Mouse (Mus musculus) frontal cortex, adult (tissue): ENCODE measurements around the gene Hmga2.

ENCODE experiments used
- ATAC-seq: cut with Nextera tagmentation; 2 replicates; pipeline ENCODE4 v1.9.2; 2017; ENCODE audit warnings: mild to moderate bottlenecking, moderate library complexity, mixed read lengths; ENCODE audit not compliant: low TSS enrichment

The Hmga2 gene

GRCm38 (mm10) chr10:120475601-120476515, at the start of gene Hmga2:
Hmga2 (minus strand) TSS chr10:120476469.
- ATAC-seq = no peak

- ATAC-seq = no peak
Observed at GRCm38 (mm10) chr10:120522959-120523358, 46.7 kb upstream of the Hmga2 start.

- no peak for ATAC-seq
Observed at GRCm38 (mm10) chr10:120521912-120522575, 45.8 kb upstream of the Hmga2 start.

DNA sequence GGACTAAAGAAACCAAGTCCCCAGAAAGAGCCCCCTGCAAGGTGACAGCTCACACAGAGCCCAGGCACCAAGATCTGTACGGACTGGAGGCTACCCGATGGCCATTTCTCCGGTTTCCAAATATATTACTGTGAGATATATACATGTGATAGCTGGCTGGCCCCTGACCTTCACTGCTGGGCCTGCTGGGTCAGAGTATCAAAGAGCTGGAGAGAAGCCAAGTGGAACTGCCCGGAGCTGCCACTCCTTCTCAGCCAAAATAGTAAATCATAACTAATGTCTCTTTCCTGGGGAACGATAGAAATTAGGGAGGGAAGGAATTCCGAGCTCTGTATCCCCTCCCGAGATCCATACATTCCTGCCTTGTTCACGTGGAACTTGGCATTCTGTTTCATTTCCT, 40.0 kb upstream of the Hmga2 start:
- ATAC-seq = no peak

- ATAC-seq = no peak
Observed at GRCm38 (mm10) chr10:120513721-120514120, 37.5 kb upstream of the Hmga2 start.

- ATAC-seq = no peak
Observed at GRCm38 (mm10) chr10:120512946-120513345, 36.7 kb upstream of the Hmga2 start.

DNA sequence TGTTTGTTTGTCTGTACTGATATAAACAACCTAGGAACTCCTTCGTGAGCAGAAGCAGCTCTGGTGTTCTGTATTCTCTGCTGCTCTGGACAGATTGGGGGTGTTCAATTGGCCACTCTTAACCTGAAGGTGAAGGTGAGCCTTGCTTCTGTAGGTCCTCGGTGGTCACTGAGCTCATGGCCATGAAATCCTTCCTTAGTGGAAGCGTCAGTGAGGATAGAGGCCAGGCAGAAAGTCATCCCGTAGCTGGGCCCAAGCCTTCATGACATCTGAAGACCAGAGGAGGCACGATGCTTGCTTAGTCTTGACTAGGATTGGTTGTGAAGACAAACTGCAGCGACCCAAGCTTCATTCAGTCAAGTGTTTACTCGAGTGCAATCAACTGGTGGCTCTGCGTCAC, 35.9 kb upstream of the Hmga2 start:
- no peak for ATAC-seq

- ATAC-seq = no peak
Observed at GRCm38 (mm10) chr10:120503959-120504358, 27.7 kb upstream of the Hmga2 start.

GRCm38 (mm10) chr10:120500794-120501193, 24.5 kb upstream of the Hmga2 start:
- ATAC-seq = no peak

DNA sequence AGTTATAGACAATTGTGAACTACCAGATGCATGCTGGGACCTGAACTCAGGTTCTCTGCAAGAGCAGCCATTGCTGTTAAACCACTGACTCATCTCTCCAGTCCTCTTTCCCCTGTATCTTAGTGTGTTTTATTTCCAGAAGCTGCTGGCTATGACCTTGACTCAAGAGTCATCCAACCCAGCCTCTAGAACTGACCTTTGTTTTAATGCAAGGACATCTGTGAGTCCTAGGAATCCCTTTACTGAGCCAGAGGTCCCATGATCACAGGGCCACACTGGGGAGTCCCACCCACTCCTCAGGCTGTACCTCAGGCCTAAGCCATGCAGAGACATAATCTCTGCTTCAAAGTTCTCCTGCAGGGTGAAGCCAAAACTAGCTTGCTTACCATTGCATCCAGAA, 21.8 kb upstream of the Hmga2 start:
- ATAC-seq = no peak

DNA sequence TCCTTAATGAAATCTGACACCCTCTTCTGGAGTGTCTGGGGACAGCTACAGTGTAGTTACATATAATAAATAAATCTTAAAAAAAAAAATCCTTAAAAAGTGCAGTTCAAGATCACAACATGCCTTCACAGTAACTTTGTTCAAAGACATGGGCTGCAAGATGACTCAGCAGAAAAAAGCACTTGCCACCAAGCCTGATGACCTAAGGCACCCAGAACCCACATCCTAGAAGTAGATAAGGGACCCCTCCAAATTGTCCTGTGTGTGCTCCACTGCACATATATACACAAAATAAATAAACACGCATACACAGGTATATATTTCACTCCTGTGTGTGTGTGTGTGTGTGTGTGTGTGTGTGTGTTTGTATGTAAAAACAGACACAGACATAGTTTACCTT, 18.4 kb upstream of the Hmga2 start:
- ATAC-seq = no peak

DNA sequence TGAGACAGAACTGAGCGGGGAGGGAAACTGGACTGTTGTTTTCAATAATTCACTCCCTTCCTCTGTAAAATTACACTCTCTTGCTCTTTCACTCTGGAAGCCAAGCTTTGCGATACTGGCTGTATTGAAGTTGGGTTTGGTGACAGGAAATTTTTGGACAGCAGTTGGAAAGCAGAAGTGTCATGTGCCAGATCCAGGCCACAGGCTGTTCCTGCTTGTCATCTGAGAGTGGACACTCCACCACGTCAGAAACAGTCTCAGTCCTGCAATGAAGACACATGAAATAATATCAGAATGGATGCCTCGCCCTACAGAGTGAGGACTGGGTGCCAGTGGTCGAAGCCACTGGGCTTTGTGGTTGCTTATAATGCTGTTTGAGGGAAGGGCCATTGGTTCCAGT, 15.2 kb upstream of the Hmga2 start:
- no peak for ATAC-seq

DNA sequence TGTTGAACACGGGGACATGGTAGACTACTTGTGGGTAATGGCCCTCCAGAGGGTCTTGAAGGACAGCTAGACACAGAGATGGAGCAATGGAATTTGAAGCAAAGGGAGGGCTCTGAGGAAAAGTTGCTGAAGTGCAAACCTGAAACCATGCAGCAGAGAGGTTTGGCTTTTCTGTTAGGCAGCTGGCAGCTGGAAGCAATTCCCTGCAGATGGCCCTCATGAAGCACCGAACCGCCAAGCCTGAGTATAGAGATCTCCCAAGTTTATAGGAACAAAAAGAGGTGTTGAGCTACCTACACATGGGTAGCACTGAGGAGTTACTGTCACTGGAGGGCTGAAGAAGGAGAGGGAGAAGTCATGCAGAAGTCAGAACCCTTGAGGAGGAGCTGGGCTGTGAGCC, 13.3 kb upstream of the Hmga2 start:
- no peak for ATAC-seq

- no peak for ATAC-seq
Observed at GRCm38 (mm10) chr10:120488526-120488925, 12.3 kb upstream of the Hmga2 start.

DNA sequence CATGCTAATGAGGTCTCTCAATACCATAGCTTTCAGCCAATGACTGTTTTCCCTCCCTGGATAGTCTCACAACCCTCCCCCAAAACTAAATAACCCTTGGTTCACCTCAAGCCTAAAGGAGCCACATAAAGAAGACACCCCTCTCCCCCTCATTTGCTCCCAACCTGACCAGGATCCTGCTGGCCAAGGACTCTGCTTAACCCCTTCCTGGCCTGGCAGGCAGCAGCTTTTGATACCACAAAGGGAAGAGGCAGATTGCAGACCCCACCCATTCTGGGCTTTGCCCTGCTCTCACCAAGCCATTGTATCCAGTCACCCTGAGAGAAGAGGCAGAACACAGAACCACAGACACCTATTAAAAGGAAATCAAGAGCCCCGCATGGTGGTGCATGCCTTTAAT, 11.6 kb upstream of the Hmga2 start:
- ATAC-seq = no peak

- no peak for ATAC-seq
Observed at GRCm38 (mm10) chr10:120485461-120485860, 9.2 kb upstream of the Hmga2 start.

DNA sequence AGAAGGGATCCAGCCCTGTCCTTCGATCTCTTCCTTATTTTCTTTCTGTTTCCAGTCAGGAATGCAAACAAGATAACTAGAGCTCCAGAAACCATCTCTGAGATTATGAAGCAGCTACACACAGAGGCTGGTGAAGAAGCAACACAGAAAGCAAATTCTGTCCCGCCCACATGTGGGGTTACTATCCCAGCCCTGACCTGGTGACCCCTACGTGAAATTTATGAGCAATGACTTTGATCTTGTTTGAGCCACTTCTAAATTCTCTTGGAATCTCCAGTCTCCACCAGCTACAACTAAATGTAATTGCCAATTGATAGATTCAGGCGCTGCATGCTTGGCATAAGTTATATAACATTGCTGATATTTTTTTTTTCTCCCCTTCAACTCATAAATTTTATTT, 7.9 kb upstream of the Hmga2 start:
- no peak for ATAC-seq

- ATAC-seq = no peak
Observed at GRCm38 (mm10) chr10:120478164-120478563, 1.9 kb upstream of the Hmga2 start.

DNA sequence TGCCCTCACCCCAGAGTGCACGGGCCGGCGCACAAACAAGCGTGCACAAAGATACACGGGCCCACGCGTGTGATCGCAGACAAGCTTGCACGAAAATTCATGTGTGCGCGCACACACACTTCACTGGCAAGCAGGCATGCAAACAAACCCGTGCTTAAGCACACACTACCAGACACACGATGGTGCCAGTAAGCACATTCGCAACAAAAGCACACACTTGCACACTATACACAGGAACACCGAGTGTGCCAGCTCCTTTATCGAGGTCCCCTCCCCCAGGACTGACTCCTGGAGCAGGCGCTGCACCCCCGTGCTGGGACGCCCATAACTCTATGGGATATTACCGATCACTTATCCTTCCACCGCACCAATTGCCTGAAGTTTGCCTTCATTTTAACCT, 1.2 kb upstream of the Hmga2 start:
- ATAC-seq = no peak

DNA sequence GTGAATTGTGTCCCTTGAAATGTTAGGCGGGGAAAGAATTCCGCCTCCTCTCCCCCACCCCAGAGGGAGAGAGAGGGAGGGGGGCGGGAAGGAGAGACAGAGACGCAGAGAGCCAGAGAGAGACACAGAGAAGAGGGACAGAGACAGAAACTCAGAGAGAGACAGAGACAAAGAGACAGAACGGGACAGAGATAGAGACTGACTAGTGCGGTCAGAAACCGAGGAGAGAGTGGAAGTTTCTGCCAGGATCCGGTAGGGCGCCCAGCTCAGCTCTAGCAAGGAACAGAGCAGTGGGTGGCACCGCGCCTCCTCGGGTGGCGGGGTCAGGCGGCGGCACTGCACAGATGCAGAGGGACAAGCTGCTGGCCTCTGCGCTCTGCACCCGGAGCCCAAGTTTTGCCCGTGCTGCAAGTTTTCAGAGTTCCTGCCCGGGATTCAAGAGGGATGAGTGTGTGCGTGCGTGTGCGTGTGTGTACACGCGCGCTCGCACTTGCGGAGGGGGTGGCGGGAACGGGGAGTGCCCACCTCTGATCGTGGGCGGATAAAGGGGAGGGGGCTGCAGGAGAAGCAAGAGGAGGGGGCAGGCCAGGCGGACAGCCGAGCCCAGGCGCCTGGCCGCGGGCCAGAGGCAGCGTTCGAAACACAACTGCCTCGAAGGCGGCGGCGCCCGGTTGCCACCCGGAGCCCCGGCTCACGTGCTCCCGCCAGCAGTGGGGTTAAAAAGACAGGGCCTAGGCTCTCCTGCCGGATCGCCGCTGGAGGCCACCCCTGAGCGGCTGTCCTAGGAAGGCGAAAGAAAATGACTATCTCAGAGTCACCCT, 457 bp upstream of the Hmga2 start:
- no peak for ATAC-seq

DNA sequence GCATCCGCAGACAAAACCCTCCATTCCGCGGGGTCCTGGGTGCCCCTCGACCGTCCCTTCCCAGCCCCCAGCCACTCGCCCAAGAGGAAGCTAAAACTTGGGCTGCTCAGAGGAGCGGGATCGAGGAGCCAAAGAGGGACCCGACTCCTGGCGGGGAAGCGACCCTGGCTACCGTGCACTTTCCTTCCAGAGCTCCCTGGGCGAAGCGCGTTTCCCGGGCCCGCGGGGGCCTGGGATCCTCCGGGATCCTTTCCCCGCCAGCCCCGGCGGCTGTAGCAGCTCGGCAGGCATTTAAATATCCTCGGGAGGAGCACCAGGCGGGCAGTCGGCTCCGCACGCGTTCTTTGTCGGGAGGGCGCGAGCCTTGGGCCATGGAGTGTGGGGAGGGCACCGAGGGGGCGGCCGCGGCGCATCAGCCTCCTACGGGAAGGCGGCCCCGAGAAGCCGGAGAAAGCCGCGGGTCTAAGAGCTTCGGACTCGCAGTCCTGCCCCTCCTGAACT, 1.2 kb downstream of the Hmga2 start:
- ATAC-seq = no peak

DNA sequence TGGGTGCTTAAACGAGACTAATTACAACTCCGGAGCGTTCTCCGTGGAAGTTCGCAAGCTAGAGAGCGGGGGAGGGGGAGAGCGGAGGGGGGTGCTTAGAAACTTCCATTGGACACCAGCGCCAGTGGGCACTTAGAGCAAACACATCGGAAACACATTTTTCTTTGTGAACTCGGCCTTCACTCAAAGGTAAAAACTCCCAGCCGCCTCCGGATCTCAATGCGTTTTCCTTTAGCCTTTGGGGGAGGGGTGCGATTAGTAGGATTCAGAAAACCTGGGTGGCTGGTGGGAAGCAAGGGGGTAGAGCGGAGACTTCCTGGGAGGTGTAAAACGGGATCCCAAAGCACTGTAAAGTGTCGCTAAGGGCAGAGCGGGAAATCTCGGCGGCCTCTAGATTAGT, 2.0 kb downstream of the Hmga2 start:
- ATAC-seq = no peak
